Mouse (Mus musculus) thymus, adult 2 months (tissue): ENCODE results near the gene Soga1.

Source experiments
- CTCF ChIP-seq: fragments of 200-500 bp; IDR thresholded peaks from 2 replicates; pipeline ENCODE4 v1.5.1; 2012; ENCODE audit warnings: mild to moderate bottlenecking, control low read depth, low read length, moderate library complexity, borderline replicate concordance; ENCODE audit not compliant: control insufficient read depth, poor library complexity, insufficient read depth; ENCODE audit errors: extremely low read depth
- POLR2A ChIP-seq: fragments of 200-500 bp; IDR thresholded peaks from 2 replicates; pipeline ENCODE4 v1.6.1; 2012; ENCODE audit warnings: mild to moderate bottlenecking, low read length, control low read depth, moderate library complexity; ENCODE audit not compliant: control insufficient read depth, poor library complexity, insufficient read depth; ENCODE audit errors: extremely low read depth

- TF ChIP-seq CTCF (no peak), POLR2A (no peak)
Measured at GRCm38 (mm10) chr2:157064978-157065878, 13.8 kb downstream of the Soga1 start.
